Mouse (Mus musculus): ENCODE data around the gene Gm15517. TPM values are rescaled to one million over a fixed set of nuclear protein-coding genes. Genes with fewer than 3 reads are reported as not detected.

Gm15517 gene
- polyA plus RNA-seq, 1 experiment from 2014 or later, result not detected

DNA sequence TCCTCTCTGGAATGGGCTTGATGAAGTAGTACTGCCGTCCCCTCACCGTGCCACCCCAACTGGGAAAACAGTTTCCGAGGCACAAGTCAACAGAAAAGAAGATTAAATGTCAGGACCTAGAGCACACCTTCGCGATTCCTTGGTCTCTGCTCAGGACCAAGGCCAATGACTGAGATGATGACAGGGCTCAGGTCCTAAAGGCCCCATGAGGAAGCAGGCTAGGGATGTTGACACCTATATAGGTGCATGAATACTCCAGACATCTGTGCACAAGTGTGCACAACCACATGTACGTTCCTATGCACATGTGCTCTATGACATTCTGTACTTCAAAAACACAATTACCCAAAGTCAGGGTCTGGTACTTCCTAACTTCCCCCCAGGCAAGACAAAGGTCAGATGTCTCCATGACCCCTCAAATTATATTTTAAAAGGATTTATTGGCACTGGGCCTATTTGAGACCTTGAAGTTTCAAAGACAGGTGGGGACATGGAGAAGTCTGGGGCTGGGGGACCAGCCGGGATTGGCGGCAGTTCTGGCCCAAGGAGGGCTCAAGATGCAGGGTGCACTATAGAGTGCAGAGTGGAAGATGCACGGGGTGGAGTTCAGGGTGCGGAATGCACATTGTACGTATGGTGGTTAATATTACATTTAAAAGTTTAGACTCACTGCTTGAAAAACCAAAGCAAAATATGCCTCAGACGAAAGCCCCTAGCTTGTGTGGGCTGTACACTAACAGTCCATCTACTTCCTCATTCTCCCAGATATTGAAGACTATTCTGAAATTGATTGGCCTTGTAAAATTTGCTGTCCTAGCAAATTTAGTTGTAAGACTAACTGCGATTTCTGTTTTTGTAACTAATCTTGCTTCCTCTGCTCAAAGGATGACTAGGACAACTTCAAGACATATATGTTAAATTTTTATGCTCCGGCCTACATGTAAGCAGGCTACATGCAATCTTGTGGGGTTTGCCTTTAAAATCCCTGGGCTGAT lies 42.4 kb downstream of the Gm15517 start:
- Histone ChIP-seq H3K4me2 (ENCODE audit: low read length) (peak overlapping the region; percentile 67), H3K4me3 (ENCODE audit: low read depth, low read length) (peak overlapping the region; percentile 70), H3K36me3 (ENCODE audit: control insufficient read depth, insufficient read depth, low read length) (no peaks in the 10 kb centered on the region), H3K9ac (ENCODE audit: low read length) (peak overlapping the region; percentile 97), H3K4me1 (ENCODE audit: control insufficient read depth, insufficient read depth, low read length) (peaks cover 7% of the 10 kb centered on the region), H3K27ac (ENCODE audit: low read depth, low read length) (peak overlapping the region; percentile 96), H3K27me3 (replicated peaks; ENCODE audit: control insufficient read depth, insufficient read depth, low read length) (no peaks in the 10 kb centered on the region), H3K9me3 (replicated peaks; ENCODE audit: control insufficient read depth, low read length) (no peaks in the 10 kb centered on the region)
- ATAC-seq, result no peak
- DNase-seq (ENCODE audit: low spot score), result no peak
- 85% methylated on average over 14 of the region's 14 CpGs for WGBS

DNA sequence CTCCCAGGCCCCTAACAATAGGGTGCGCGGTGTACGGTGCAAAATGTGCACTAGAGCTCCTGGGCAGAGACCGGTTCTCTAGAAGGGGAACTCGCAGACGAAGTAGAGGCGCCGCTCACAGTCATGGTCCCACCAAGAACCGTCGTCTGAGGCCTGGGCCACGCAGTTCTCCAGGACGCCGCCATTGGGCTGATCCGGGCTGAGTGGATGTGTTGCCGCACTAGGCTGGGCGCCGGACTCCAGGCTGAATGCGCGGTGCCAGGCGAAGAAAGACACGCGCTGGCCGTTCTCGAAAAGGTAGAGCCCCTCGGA lies 43.2 kb downstream of the Gm15517 start:
- under 1% methylated on average over 25 of the region's 25 CpGs for WGBS
- Histone ChIP-seq H3K27me3 (replicated peaks; ENCODE audit: control insufficient read depth, insufficient read depth, low read length) (no peaks in the 10 kb centered on the region), H3K4me3 (ENCODE audit: low read depth, low read length) (peak overlapping the region; percentile 70), H3K9me3 (replicated peaks; ENCODE audit: control insufficient read depth, low read length) (no peaks in the 10 kb centered on the region), H3K9ac (ENCODE audit: low read length) (peak overlapping the region; percentile 97), H3K36me3 (ENCODE audit: control insufficient read depth, insufficient read depth, low read length) (no peaks in the 10 kb centered on the region), H3K27ac (ENCODE audit: low read depth, low read length) (peak overlapping the region; percentile 96), H3K4me1 (ENCODE audit: control insufficient read depth, insufficient read depth, low read length) (peaks cover 7% of the 10 kb centered on the region), H3K4me2 (ENCODE audit: low read length) (peak overlapping the region; percentile 67)
- DNase-seq (ENCODE audit: low spot score), result no peak
- peak; percentile 40 for ATAC-seq

DNA sequence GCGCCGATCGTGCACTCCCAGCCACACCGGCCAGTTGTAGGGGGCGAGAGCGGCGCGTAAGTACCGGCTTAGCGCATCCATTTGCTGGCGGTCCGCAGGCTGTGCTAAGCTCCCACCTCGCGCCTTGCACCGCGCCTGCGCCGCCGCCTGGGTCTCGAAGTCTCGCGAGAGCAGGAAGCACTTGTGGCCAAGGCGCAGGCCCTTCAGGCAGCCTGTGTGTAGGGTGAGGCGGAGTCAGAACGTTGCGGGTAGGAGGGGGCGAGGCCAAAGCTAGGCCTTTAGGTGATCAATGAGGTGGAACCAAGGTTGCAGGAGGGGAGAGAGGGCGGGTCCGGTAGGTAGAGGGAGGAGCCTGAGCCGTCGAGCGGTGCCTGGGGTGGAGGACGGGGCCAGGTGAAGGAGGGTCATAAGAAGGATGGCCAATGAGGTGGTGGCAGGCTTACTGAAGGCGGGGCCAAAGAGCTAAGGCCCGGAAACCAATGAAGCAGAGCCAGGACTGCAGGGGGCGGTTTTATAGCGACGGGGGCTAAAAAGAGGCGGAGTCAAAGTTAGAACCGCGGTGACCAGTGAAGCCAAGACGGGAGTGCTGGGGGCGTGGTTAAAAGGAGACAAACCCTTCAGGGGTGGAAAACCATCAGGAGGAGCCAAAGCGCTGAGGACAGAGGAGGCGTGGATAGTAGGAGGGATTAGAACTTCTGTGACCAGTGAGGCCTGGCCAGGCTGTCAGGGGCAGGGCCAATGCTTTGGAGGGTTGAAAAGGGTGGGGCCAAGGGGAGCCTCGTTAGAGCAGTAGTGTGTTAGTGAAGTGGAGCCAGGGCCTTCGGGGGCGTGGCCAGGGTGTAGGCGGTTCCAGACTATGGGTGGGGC lies 43.8 kb downstream of the Gm15517 start:
- peak overlapping the region; percentile 96 for H3K27ac ChIP-seq (ENCODE audit: low read depth, low read length)
- no peaks in the 10 kb centered on the region for H3K9me3 ChIP-seq (replicated peaks; ENCODE audit: control insufficient read depth, low read length)
- ATAC-seq, result peak; percentile 94
- H3K4me3 ChIP-seq (ENCODE audit: low read depth, low read length), result peak overlapping the region; percentile 70
- peak overlapping the region; percentile 67 for H3K4me2 ChIP-seq (ENCODE audit: low read length)
- no peaks in the 10 kb centered on the region for H3K36me3 ChIP-seq (ENCODE audit: control insufficient read depth, insufficient read depth, low read length)
- peak overlapping the region; percentile 97 for H3K9ac ChIP-seq (ENCODE audit: low read length)
- H3K4me1 ChIP-seq (ENCODE audit: control insufficient read depth, insufficient read depth, low read length), result peaks cover 7% of the 10 kb centered on the region
- peak; percentile 99 for DNase-seq (ENCODE audit: low spot score)
- no peaks in the 10 kb centered on the region for H3K27me3 ChIP-seq (replicated peaks; ENCODE audit: control insufficient read depth, insufficient read depth, low read length)
- under 1% methylated on average over 49 of the region's 49 CpGs for WGBS

DNA sequence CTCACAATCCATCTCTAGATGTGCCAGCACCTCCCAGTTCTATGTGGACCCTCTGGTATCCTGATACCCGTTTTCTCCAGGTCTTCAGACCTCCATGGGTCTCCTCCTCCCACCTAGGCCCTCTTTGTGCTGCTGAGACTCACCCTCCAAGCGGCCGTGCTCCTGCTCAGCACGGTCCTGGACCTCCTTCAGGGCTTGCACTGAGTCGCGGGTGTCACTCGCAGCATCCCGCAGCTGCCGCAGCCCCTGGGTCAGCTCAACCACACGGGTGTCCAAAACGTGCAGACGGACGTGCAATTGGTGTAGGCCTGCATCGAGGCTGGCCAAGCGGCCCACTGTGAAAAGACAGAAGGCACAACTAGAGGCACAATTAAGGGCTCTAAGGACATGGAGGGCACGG lies 44.4 kb downstream of the Gm15517 start:
- DNase-seq (ENCODE audit: low spot score) (no peak), ATAC-seq (no peak; the same call in 1 of the 2 replicates)
- no peaks in the 10 kb centered on the region for H3K36me3 ChIP-seq (ENCODE audit: control insufficient read depth, insufficient read depth, low read length)
- H3K9me3 ChIP-seq (replicated peaks; ENCODE audit: control insufficient read depth, low read length), result no peaks in the 10 kb centered on the region
- H3K4me1 ChIP-seq (ENCODE audit: control insufficient read depth, insufficient read depth, low read length), result peaks cover 7% of the 10 kb centered on the region
- H3K27ac ChIP-seq (ENCODE audit: low read depth, low read length), result peak overlapping the region; percentile 52; the same call in 1 of the 2 replicates
- H3K4me3 ChIP-seq (ENCODE audit: low read depth, low read length), result peak overlapping the region; percentile 70; the same call in 1 of the 2 replicates
- peak overlapping the region; percentile 67 for H3K4me2 ChIP-seq (ENCODE audit: low read length)
- H3K9ac ChIP-seq (ENCODE audit: low read length), result no peak overlapping the region
- 10% methylated on average over 16 of the region's 16 CpGs for WGBS
- no peaks in the 10 kb centered on the region for H3K27me3 ChIP-seq (replicated peaks; ENCODE audit: control insufficient read depth, insufficient read depth, low read length)

DNA sequence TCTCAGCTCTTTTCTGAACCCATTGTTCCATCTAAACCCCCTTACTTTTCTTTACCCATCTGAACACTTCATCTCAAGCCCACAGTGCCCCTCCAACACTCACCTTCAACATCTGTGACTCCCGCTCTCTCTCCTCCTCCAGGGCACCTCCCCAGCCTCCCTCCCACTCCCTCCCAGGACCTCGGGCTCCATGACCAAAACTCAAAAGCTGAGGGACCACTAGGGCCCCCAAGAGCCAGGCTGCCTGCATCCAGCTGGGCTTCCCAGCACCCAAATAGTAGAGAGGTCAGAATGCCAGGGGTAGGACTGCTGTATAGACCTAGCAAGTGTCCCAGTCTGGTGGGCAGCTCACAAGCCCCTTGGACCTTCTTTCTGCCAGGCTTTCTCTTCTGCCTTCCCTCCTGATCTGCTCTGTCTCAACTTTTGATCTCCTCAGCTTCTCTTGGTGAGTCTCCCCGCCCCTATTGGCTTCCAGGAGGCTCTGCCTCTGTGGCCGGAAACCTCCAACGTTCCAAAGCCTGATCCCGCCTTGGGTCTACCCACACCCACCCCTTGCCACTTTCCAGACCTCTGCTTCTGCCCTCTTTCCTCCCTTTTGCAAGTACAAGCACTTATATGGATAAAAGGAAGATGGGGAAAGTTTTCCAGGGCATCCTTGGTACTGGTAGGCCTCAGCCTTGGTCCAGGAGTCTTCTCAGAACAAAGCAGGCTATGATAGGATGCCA lies 45.4 kb downstream of the Gm15517 start, which contains the start of gene Clec11a:
Gene Clec11a (minus strand): TSS at position 387 of the 725 bp plus-strand sequence.
- Histone ChIP-seq H3K27me3 (replicated peaks; ENCODE audit: control insufficient read depth, insufficient read depth, low read length) (no peaks in the 10 kb centered on the region), H3K4me1 (ENCODE audit: control insufficient read depth, insufficient read depth, low read length) (peaks cover 14% of the 10 kb centered on the region), H3K4me3 (ENCODE audit: low read depth, low read length) (peak within 1 kb of the TSS; percentile 70; the same call in 1 of the 2 replicates), H3K36me3 (ENCODE audit: control insufficient read depth, insufficient read depth, low read length) (no peaks in the 10 kb centered on the region), H3K27ac (ENCODE audit: low read depth, low read length) (peak within 1 kb of the TSS; percentile 52; the same call in 1 of the 2 replicates), H3K9me3 (replicated peaks; ENCODE audit: control insufficient read depth, low read length) (no peaks in the 10 kb centered on the region), H3K9ac (ENCODE audit: low read length) (no peak within 1 kb of the TSS), H3K4me2 (ENCODE audit: low read length) (peak within 1 kb of the TSS; percentile 67)
- ATAC-seq, result no peak
- 57% methylated on average over 6 of the region's 6 CpGs for WGBS
- DNase-seq (ENCODE audit: low spot score), result no peak

DNA sequence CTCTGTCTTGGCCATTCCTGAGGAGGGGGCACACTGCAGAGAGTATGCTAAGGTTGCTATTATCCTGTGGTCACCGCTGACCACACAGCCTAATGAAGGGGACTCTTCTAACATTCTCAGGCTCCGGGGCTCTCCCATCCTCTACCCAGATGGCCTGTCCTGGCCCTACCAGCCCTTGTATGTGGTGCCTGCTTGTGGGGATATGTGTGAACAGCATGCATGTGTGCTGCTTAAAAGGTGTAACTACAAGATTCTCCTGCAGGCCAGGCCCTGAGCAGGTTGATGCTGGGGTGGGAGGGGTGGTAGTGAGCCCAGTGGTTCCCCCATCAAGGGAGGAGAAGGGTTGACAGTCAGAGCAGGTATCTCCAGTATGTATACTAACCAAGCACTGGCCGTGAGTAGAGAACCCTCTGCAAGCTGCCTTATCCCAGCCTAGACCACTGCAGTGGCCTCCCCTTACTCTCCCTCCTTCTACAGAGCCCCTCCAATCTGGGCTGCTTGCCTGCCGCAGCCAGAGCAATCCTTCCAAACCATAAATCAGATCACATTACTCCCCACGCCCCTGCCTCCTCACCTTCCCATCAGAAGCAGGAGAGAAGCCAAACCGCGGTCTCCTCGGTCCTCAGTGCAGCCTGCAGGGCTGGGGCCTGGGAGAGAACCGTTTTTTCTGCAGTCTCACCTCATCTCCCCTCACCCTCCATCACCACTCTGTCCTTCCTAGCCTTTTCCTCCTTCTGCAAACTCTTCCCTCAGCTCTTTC lies 46.2 kb downstream of the Gm15517 start:
- 47% methylated on average over 9 of the region's 9 CpGs for WGBS
- peaks cover 14% of the 10 kb centered on the region for H3K4me1 ChIP-seq (ENCODE audit: control insufficient read depth, insufficient read depth, low read length)
- ATAC-seq (no peak), DNase-seq (ENCODE audit: low spot score) (no peak)
- H3K27me3 ChIP-seq (replicated peaks; ENCODE audit: control insufficient read depth, insufficient read depth, low read length), result no peaks in the 10 kb centered on the region
- no peak overlapping the region for H3K4me2 ChIP-seq (ENCODE audit: low read length)
- no peak overlapping the region for H3K27ac ChIP-seq (ENCODE audit: low read depth, low read length)
- no peak overlapping the region for H3K9ac ChIP-seq (ENCODE audit: low read length)
- no peaks in the 10 kb centered on the region for H3K36me3 ChIP-seq (ENCODE audit: control insufficient read depth, insufficient read depth, low read length)
- H3K9me3 ChIP-seq (replicated peaks; ENCODE audit: control insufficient read depth, low read length), result no peaks in the 10 kb centered on the region
- H3K4me3 ChIP-seq (ENCODE audit: low read depth, low read length), result no peak overlapping the region

DNA sequence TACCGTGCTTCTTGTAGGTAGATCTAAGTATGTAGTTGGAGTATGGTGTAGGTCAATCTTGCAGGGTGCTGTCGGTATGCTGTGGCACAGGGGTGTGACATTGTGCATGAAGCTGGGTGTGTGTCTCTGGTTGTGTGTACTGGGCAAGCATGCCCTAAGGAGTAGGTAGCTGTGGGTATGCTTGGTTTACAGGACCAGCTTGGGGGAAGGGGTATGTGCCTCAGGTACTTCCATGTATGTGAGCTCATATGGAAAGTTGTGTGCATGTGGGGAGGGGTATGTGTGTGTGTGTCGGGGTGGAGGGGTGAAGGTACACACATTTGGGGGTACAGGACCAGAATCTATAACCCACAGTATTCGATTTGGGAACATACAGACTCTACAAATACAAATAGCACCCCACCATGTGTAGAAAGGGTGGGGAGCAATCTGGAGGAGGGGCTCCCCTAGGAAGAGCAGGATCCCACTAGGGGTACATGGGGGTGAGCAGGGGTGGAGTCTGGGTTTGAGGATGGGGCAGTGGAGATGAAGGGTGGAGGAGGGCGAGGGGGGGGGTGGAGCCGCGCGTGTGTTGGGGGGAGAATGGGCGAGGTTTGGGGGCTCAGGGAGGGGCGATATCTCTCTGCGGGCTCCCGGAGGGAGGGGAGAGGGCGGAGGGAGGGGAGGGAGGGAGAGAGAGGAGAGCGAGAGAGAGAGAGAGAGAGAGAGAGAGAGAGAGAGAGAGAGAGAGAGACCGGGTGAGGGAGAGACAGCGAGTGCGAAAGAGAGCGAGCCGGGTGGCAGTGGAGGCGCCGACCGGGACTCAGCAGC lies 48.4 kb downstream of the Gm15517 start, which contains the start of gene Shank1:
Gene Shank1 (plus strand): TSS at position 779 of the 810 bp plus-strand sequence.
- DNase-seq (ENCODE audit: low spot score), result peak; percentile 64
- 24% methylated on average over 11 of the region's 22 CpGs for WGBS

More for the DNA sequence above, 48.4 kb downstream of the Gm15517 start, which contains the start of gene Shank1:
- H3K9ac ChIP-seq (ENCODE audit: low read length), result peak within 1 kb of the TSS; percentile 74
- peak within 1 kb of the TSS; percentile 76; the same call in 1 of the 2 replicates for H3K27ac ChIP-seq (ENCODE audit: low read depth, low read length)
- H3K9me3 ChIP-seq (replicated peaks; ENCODE audit: control insufficient read depth, low read length), result no peaks in the 10 kb centered on the region
- peaks cover 7% of the 10 kb centered on the region for H3K4me1 ChIP-seq (ENCODE audit: control insufficient read depth, insufficient read depth, low read length)
- peak within 1 kb of the TSS; percentile 60 for H3K4me3 ChIP-seq (ENCODE audit: low read depth, low read length)
- H3K36me3 ChIP-seq (ENCODE audit: control insufficient read depth, insufficient read depth, low read length), result peaks cover 21% of the 10 kb centered on the region
- no peaks in the 10 kb centered on the region for H3K27me3 ChIP-seq (replicated peaks; ENCODE audit: control insufficient read depth, insufficient read depth, low read length)
- no peak for ATAC-seq
- peak within 1 kb of the TSS; percentile 96 for H3K4me2 ChIP-seq (ENCODE audit: low read length)

All from forebrain, embryonic 14.5 days (tissue).